Mouse (Mus musculus): ENCODE measurements at regions not wholly inside any gene's neighbourhood (a gene's known extent, or its start where the extent isn't known, plus 50 kb on each side); places are given as distances from the start of the nearest gene placed in this dataset.

GRCm38 (mm10) chr2:9267675-9268074, 613.4 kb upstream of the 4930412O13Rik start:
- Histone ChIP-seq H3K27ac (replicated peaks) (no peak overlapping the region), H3K36me3 (no peaks in the 10 kb centered on the region), H3K4me2 (no peak overlapping the region), H3K4me3 (no peak overlapping the region), H3K9me3 (no peaks in the 10 kb centered on the region), H3K4me1 (replicated peaks) (no peaks in the 10 kb centered on the region), H3K9ac (no peak overlapping the region), H3K27me3 (no peaks in the 10 kb centered on the region)
- ATAC-seq (ENCODE audit: low FRiP score, low read depth): no peak
- WGBS: 94% methylated on average over 4 of the region's 4 CpGs

- no peaks in the 10 kb centered on the region for H3K4me1 ChIP-seq (replicated peaks)
- no peak overlapping the region for H3K27ac ChIP-seq (replicated peaks)
- H3K9ac ChIP-seq: no peak overlapping the region
- H3K36me3 ChIP-seq: no peaks in the 10 kb centered on the region
- no peaks in the 10 kb centered on the region for H3K9me3 ChIP-seq
- H3K4me2 ChIP-seq: no peak overlapping the region
- no peak overlapping the region for H3K4me3 ChIP-seq
- whole genome bisulfite sequencing: 85% methylated on average over 2 of the region's 2 CpGs
- H3K27me3 ChIP-seq: no peaks in the 10 kb centered on the region
- no peak for ATAC-seq (ENCODE audit: low FRiP score, low read depth)
Measured at GRCm38 (mm10) chr2:9283441-9283840, 597.6 kb upstream of the 4930412O13Rik start.

GRCm38 (mm10) chr2:9285800-9286199, 595.3 kb upstream of the 4930412O13Rik start:
- Histone ChIP-seq H3K4me1 (replicated peaks) (no peaks in the 10 kb centered on the region), H3K27me3 (no peaks in the 10 kb centered on the region), H3K9me3 (no peaks in the 10 kb centered on the region), H3K36me3 (no peaks in the 10 kb centered on the region), H3K4me2 (no peak overlapping the region), H3K27ac (replicated peaks) (no peak overlapping the region), H3K9ac (no peak overlapping the region), H3K4me3 (no peak overlapping the region)
- no peak for ATAC-seq (ENCODE audit: low FRiP score, low read depth)
- WGBS: 86% methylated on average over 8 of the region's 8 CpGs

GRCm38 (mm10) chr2:9287077-9287476, 594.0 kb upstream of the 4930412O13Rik start:
- H3K36me3 ChIP-seq: no peaks in the 10 kb centered on the region
- no peak overlapping the region for H3K27ac ChIP-seq (replicated peaks)
- no peak overlapping the region for H3K9ac ChIP-seq
- H3K27me3 ChIP-seq: no peaks in the 10 kb centered on the region
- H3K9me3 ChIP-seq: no peaks in the 10 kb centered on the region
- H3K4me3 ChIP-seq: no peak overlapping the region
- H3K4me2 ChIP-seq: no peak overlapping the region
- no peak for ATAC-seq (ENCODE audit: low FRiP score, low read depth)
- no peaks in the 10 kb centered on the region for H3K4me1 ChIP-seq (replicated peaks)
- WGBS: 100% methylated on average over 1 of the region's 1 CpGs

GRCm38 (mm10) chr2:9287623-9288022, 593.4 kb upstream of the 4930412O13Rik start:
- H3K27me3 ChIP-seq: no peaks in the 10 kb centered on the region
- no peaks in the 10 kb centered on the region for H3K9me3 ChIP-seq
- no peak for ATAC-seq (ENCODE audit: low FRiP score, low read depth)
- no peaks in the 10 kb centered on the region for H3K4me1 ChIP-seq (replicated peaks)
- no peak overlapping the region for H3K4me2 ChIP-seq
- H3K9ac ChIP-seq: no peak overlapping the region
- H3K36me3 ChIP-seq: no peaks in the 10 kb centered on the region
- H3K27ac ChIP-seq (replicated peaks): no peak overlapping the region
- 82% methylated on average over 6 of the region's 6 CpGs for WGBS
- no peak overlapping the region for H3K4me3 ChIP-seq

- Histone ChIP-seq H3K4me1 (replicated peaks) (peaks cover 4% of the 10 kb centered on the region; the same call in 1 of the 2 replicates), H3K4me2 (peak overlapping the region; percentile 16; the same call in 1 of the 2 replicates), H3K4me3 (no peak overlapping the region), H3K36me3 (no peaks in the 10 kb centered on the region), H3K27ac (replicated peaks) (no peak overlapping the region), H3K9me3 (no peaks in the 10 kb centered on the region), H3K9ac (no peak overlapping the region), H3K27me3 (no peaks in the 10 kb centered on the region)
- ATAC-seq (ENCODE audit: low FRiP score, low read depth): no peak
- WGBS: 45% methylated on average over 16 of the region's 16 CpGs
Measured at GRCm38 (mm10) chr2:9331630-9332352, 549.3 kb upstream of the 4930412O13Rik start.

- Histone ChIP-seq H3K9ac (no peak overlapping the region), H3K27me3 (no peaks in the 10 kb centered on the region), H3K27ac (replicated peaks) (no peak overlapping the region), H3K36me3 (no peaks in the 10 kb centered on the region), H3K4me1 (replicated peaks) (no peaks in the 10 kb centered on the region), H3K4me3 (no peak overlapping the region), H3K4me2 (no peak overlapping the region), H3K9me3 (no peaks in the 10 kb centered on the region)
- 68% methylated on average over 4 of the region's 4 CpGs for WGBS
- ATAC-seq (ENCODE audit: low FRiP score, low read depth): no peak
Measured at GRCm38 (mm10) chr2:9348982-9349381, 532.1 kb upstream of the 4930412O13Rik start.

- Histone ChIP-seq H3K9ac (no peak overlapping the region), H3K4me2 (no peak overlapping the region), H3K4me1 (replicated peaks) (no peaks in the 10 kb centered on the region), H3K27ac (replicated peaks) (no peak overlapping the region), H3K36me3 (no peaks in the 10 kb centered on the region), H3K4me3 (no peak overlapping the region), H3K27me3 (no peaks in the 10 kb centered on the region), H3K9me3 (no peaks in the 10 kb centered on the region)
- 65% methylated on average over 1 of the region's 1 CpGs for WGBS
- no peak for ATAC-seq (ENCODE audit: low FRiP score, low read depth)
Measured at GRCm38 (mm10) chr2:9349994-9350393, 531.1 kb upstream of the 4930412O13Rik start.

- 49% methylated on average over 7 of the region's 7 CpGs for WGBS
- no peak overlapping the region for H3K27ac ChIP-seq (replicated peaks)
- ATAC-seq (ENCODE audit: low FRiP score, low read depth): no peak
- no peak overlapping the region for H3K4me2 ChIP-seq
- H3K9me3 ChIP-seq: no peaks in the 10 kb centered on the region
- no peak overlapping the region for H3K4me3 ChIP-seq
- no peaks in the 10 kb centered on the region for H3K27me3 ChIP-seq
- H3K4me1 ChIP-seq (replicated peaks): no peaks in the 10 kb centered on the region
- no peak overlapping the region for H3K9ac ChIP-seq
- H3K36me3 ChIP-seq: no peaks in the 10 kb centered on the region
Measured at GRCm38 (mm10) chr2:9352190-9352589, 528.9 kb upstream of the 4930412O13Rik start.

GRCm38 (mm10) chr2:9360020-9360419, 521.0 kb upstream of the 4930412O13Rik start:
- no peak overlapping the region for H3K9ac ChIP-seq
- H3K36me3 ChIP-seq: no peaks in the 10 kb centered on the region
- ATAC-seq (ENCODE audit: low FRiP score, low read depth): no peak
- no peak overlapping the region for H3K27ac ChIP-seq (replicated peaks)
- H3K9me3 ChIP-seq: no peaks in the 10 kb centered on the region
- 77% methylated on average over 4 of the region's 4 CpGs for WGBS
- H3K27me3 ChIP-seq: no peaks in the 10 kb centered on the region
- no peak overlapping the region for H3K4me3 ChIP-seq
- no peak overlapping the region for H3K4me2 ChIP-seq
- no peaks in the 10 kb centered on the region for H3K4me1 ChIP-seq (replicated peaks)

GRCm38 (mm10) chr2:9367801-9368584, 513.1 kb upstream of the 4930412O13Rik start:
- Histone ChIP-seq H3K9me3 (no peaks in the 10 kb centered on the region), H3K4me3 (no peak overlapping the region), H3K4me2 (no peak overlapping the region), H3K4me1 (replicated peaks) (no peaks in the 10 kb centered on the region), H3K36me3 (no peaks in the 10 kb centered on the region), H3K9ac (no peak overlapping the region), H3K27ac (replicated peaks) (no peak overlapping the region), H3K27me3 (no peaks in the 10 kb centered on the region)
- 95% methylated on average over 8 of the region's 8 CpGs for WGBS
- no peak for ATAC-seq (ENCODE audit: low FRiP score, low read depth)

- H3K27ac ChIP-seq (replicated peaks): no peak overlapping the region
- 69% methylated on average over 4 of the region's 4 CpGs for WGBS
- H3K27me3 ChIP-seq: no peaks in the 10 kb centered on the region
- no peak overlapping the region for H3K4me2 ChIP-seq
- no peak for ATAC-seq (ENCODE audit: low FRiP score, low read depth)
- H3K4me1 ChIP-seq (replicated peaks): no peaks in the 10 kb centered on the region
- no peaks in the 10 kb centered on the region for H3K36me3 ChIP-seq
- no peaks in the 10 kb centered on the region for H3K9me3 ChIP-seq
- H3K9ac ChIP-seq: no peak overlapping the region
- H3K4me3 ChIP-seq: no peak overlapping the region
Measured at GRCm38 (mm10) chr2:9369572-9369971, 511.5 kb upstream of the 4930412O13Rik start.

All from hindbrain, embryonic 15.5 days (tissue).